Mouse (Mus musculus) mammary gland, adult 2 months (tissue): ENCODE results near the gene Hnrnpk. TPM values are rescaled to one million over a fixed set of nuclear protein-coding genes. Genes with fewer than 3 reads are reported as not detected.

Experiments used
- polyA plus RNA-seq: library from polyadenylated mRNA; depleted of rRNA; stranded (reverse); fragments of >200 nt; gene quantifications from 2 replicates; pipeline ENCODE4 v1.2.3, GENCODE M21; 2012; ENCODE audit warnings: low replicate concordance; rRNA removed

The Hnrnpk gene
- 198 and 200 TPM in 2 replicates for polyA plus RNA-seq

GRCm38 (mm10) chr13:58403243-58403642 lies at the start of gene Hnrnpk:
Gene Hnrnpk (minus strand): TSS chr13:58403343.

GRCm38 (mm10) chr13:58402003-58402743 lies 970 bp downstream of the Hnrnpk start, which contains the start of gene Rmi1:
Gene Rmi1 (plus strand): TSS chr13:58402248.

GRCm38 (mm10) chr13:58384779-58385546 lies 18.2 kb downstream of the Hnrnpk start, which contains the start of gene 2210016F16Rik:
Gene 2210016F16Rik (minus strand): TSS chr13:58385225.

GRCm38 (mm10) chr13:58358629-58359303 lies 44.4 kb downstream of the Hnrnpk start, which contains the start of gene Kif27:
Gene Kif27 (minus strand): TSS chr13:58359122.

Other genes starting within 250 kb of the Hnrnpk start
- gene Idnk, start 245.7 kb downstream of the Hnrnpk start, polyA plus RNA-seq = 23.6 and 32.2 TPM in 2 replicates
- gene Ubqln1, start 187.7 kb downstream of the Hnrnpk start, polyA plus RNA-seq = 133 and 163 TPM in 2 replicates
- gene Gkap1, start 127.6 kb downstream of the Hnrnpk start, polyA plus RNA-seq = 4.4 and 5.6 TPM in 2 replicates
- 0.03 and 0.08 TPM in 2 replicates for gene Kif27, start 44.2 kb downstream of the Hnrnpk start, polyA plus RNA-seq
- gene 2210016F16Rik, start 18.1 kb downstream of the Hnrnpk start, polyA plus RNA-seq = 20.0 and 41.1 TPM in 2 replicates
- 10.1 and 12.2 TPM in 2 replicates for gene Rmi1, start 1.1 kb downstream of the Hnrnpk start, polyA plus RNA-seq
- 0.48 and 1.3 TPM in 2 replicates for gene Slc28a3, start 207.5 kb upstream of the Hnrnpk start, polyA plus RNA-seq